Mouse (Mus musculus) embryo, embryonic 10.5 days (tissue): ENCODE results near the gene Snx21.
A peak's percentile ranks its signal among the peaks of the same experiment; 100 is the strongest.

Source experiments
- DNase-seq: peaks from one replicate; pipeline ENCODE4 v3.0.0-alpha.2; 2015; ENCODE audit warnings: low spot score

The Snx21 gene

GRCm38 (mm10) chr2:164793772-164794171 is 8.1 kb downstream of the Snx21 start:
- peak; percentile 27 for DNase-seq

- DNase-seq, result peak; percentile 93
These were observed 8.7 kb downstream of the Snx21 start for GRCm38 (mm10) chr2:164794293-164794692.

GRCm38 (mm10) chr2:164795868-164796267 is 10.2 kb downstream of the Snx21 start:
- DNase-seq, result no peak

- DNase-seq, result peak; percentile 33
These were observed 12.9 kb downstream of the Snx21 start for GRCm38 (mm10) chr2:164798554-164798953.

- DNase-seq, result no peak
These were observed 14.8 kb downstream of the Snx21 start for GRCm38 (mm10) chr2:164800252-164801004.

GRCm38 (mm10) chr2:164803201-164803920 is 17.7 kb downstream of the Snx21 start:
- DNase-seq, result no peak

GRCm38 (mm10) chr2:164803921-164804313 is 18.3 kb downstream of the Snx21 start:
- no peak for DNase-seq

- DNase-seq, result peak; percentile 99
These were observed 19.1 kb downstream of the Snx21 start, which contains the start of the genes Acot8 and Zswim3 for GRCm38 (mm10) chr2:164804533-164805331. Gene Acot8 (minus strand): TSS chr2:164804882. Gene Zswim3 (plus strand): TSS chr2:164805098.

- no peak for DNase-seq
These were observed 19.7 kb downstream of the Snx21 start for GRCm38 (mm10) chr2:164805332-164805718.

- no peak for DNase-seq
These were observed 21.0 kb downstream of the Snx21 start for GRCm38 (mm10) chr2:164806614-164807013.

GRCm38 (mm10) chr2:164813557-164813956 is 27.9 kb downstream of the Snx21 start:
- DNase-seq, result no peak

- no peak for DNase-seq
These were observed 29.7 kb downstream of the Snx21 start for GRCm38 (mm10) chr2:164815348-164815747.

- no peak for DNase-seq
These were observed 30.2 kb downstream of the Snx21 start for GRCm38 (mm10) chr2:164815821-164816220.

- no peak for DNase-seq
These were observed 31.6 kb downstream of the Snx21 start for GRCm38 (mm10) chr2:164817206-164817605.

- DNase-seq, result peak; percentile 57
These were observed 32.1 kb downstream of the Snx21 start for GRCm38 (mm10) chr2:164817703-164818102.

- no peak for DNase-seq
These were observed 35.4 kb downstream of the Snx21 start for GRCm38 (mm10) chr2:164821060-164821459.

GRCm38 (mm10) chr2:164822636-164823165 is 37.1 kb downstream of the Snx21 start, which contains the start of gene Zswim1:
Gene Zswim1 (plus strand): TSS chr2:164822686.
- DNase-seq, result peak; percentile 99

GRCm38 (mm10) chr2:164823181-164823585 is 37.6 kb downstream of the Snx21 start:
- DNase-seq, result peak; percentile 77

- no peak for DNase-seq
These were observed 38.3 kb downstream of the Snx21 start for GRCm38 (mm10) chr2:164823969-164824368.

GRCm38 (mm10) chr2:164825521-164825920 is 39.9 kb downstream of the Snx21 start:
- DNase-seq, result no peak

- DNase-seq, result no peak
These were observed 41.7 kb downstream of the Snx21 start for GRCm38 (mm10) chr2:164827146-164827850.
